Comparison of ENCODE assay signal across 12 mouse cellular contexts in the genomic region with DNA sequence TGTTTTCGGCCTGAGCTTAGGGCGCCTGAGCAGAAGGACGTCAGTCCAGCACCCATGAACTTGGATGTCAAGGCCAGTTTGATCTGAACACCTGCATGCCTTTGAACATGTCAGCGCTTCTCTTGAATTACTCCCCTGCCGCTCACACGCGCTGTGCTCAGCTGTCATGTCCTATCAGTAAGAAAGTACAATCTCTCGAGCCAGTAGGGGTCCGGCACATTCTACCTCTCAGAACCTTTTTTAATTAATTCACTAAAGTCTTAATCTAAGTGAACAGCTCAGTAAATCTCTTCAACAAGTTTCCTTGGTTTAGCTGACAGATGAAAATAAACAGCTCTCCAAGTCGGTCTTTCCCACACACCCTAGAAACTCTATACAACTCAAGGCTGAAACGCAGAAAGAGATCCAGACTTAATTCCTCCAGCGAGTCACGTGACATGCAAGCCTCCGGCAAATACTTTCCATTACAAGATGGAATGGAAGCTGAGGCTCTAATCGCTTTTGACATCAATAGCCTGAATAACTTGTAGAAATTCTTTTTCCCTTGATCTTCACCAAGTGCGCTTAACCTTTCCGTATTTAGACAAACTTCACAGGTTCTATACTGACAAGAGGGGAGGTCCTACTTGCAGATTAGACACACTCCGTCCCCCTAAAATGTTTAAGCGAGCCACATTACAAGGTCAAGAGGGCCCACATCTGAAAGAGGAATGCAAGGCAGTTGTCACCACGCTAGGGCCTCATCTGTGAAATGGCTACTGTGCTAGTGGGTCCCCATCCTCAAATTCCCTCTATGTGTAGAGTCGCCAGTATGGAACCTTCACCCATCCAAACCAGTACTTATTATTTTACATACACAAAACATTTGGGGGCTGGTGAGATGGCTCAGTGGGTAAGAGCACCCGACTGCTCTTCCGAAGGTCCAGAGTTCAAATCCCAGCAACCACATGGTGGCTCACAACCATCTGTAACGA. TPM values are rescaled to one million over a fixed set of nuclear protein-coding genes. Genes with fewer than 3 reads are reported as not detected.
A peak's percentile ranks its signal among the peaks of the same experiment; 100 is the strongest.
DNase-seq lines count a peak whose midpoint lies in the region; ATAC-seq and TF ChIP-seq lines count a peak whose summit lies in the region.
"Had no signal": no experiment of that assay in that cellular context is flagged by ENCODE, and none has a peak within 500 bp of the region (broad histone marks: within the 10 kb centered on the region; RNA-seq: fewer than 3 reads in every experiment).

No protein-coding gene starts in this region.

- TF ChIP-seq RAD21 in CH12.LX (IDR thresholded peaks at IDR 0.05; ENCODE audit: low read depth, low read length) = no peak

- no peaks in the 10 kb centered on the region for H3K9me3 ChIP-seq in hindbrain, embryonic 11.5 days (ENCODE audit: control insufficient read depth, low read length)
- H3K9me3 ChIP-seq in hindbrain, embryonic 16.5 days (ENCODE audit: control insufficient read depth, low read length) = no peaks in the 10 kb centered on the region
- H3K9me3 ChIP-seq in CH12.LX (replicated peaks; ENCODE audit: low read length) (peaks cover 2% of the 10 kb centered on the region), ES-E14 (ENCODE audit: control insufficient read depth, insufficient read depth, low read depth, low read length) (no peaks in the 10 kb centered on the region)
- H3K9me3 ChIP-seq in embryonic facial prominence, embryonic 15.5 days (replicated peaks) = no peaks in the 10 kb centered on the region
- no peaks in the 10 kb centered on the region for H3K9me3 ChIP-seq in forebrain, embryonic 15.5 days
- H3K9me3 ChIP-seq: neural tube, embryonic 12.5 days had no signal

- TF ChIP-seq CTCF in CH12.LX (conservative IDR thresholded peaks at IDR 0.05 in 1 of 2, IDR thresholded peaks at IDR 0.05 in 1 of 2; ENCODE audit: low read depth in 2 of 2, low read length in 2 of 2) = no peak

- no peak overlapping the region for H3K9ac ChIP-seq in hindbrain, embryonic 11.5 days (ENCODE audit: low read depth, low read length)
- H3K9ac ChIP-seq in hindbrain, embryonic 16.5 days (ENCODE audit: low read depth, low read length) = no peak overlapping the region
- no peak overlapping the region for H3K9ac ChIP-seq in CH12.LX (ENCODE audit: insufficient read depth, low read depth)
- peak overlapping the region; percentile 28; the same call in 1 of the 2 replicates for H3K9ac ChIP-seq in ES-E14 (ENCODE audit: insufficient read depth, low read depth, low read length, poor library complexity, severe bottlenecking)
- no peak overlapping the region for H3K9ac ChIP-seq in embryonic facial prominence, embryonic 15.5 days
- no peak overlapping the region for H3K9ac ChIP-seq in forebrain, embryonic 15.5 days (replicated peaks)
- H3K9ac ChIP-seq: hindbrain, embryonic 12.5 days; liver, postnatal 0 days; neural tube, embryonic 12.5 days had no signal

- no peaks in the 10 kb centered on the region for H3K27me3 ChIP-seq in hindbrain, embryonic 11.5 days (ENCODE audit: control insufficient read depth, insufficient read depth, low read length)
- H3K27me3 ChIP-seq in hindbrain, embryonic 16.5 days (replicated peaks; ENCODE audit: control insufficient read depth, insufficient read depth, low read length) = no peaks in the 10 kb centered on the region
- no peaks in the 10 kb centered on the region for H3K27me3 ChIP-seq in CH12.LX (replicated peaks)
- H3K27me3 ChIP-seq in embryonic facial prominence, embryonic 15.5 days = no peaks in the 10 kb centered on the region
- H3K27me3 ChIP-seq in forebrain, embryonic 15.5 days = no peaks in the 10 kb centered on the region
- H3K27me3 ChIP-seq: hindbrain, embryonic 12.5 days; neural tube, embryonic 12.5 days had no signal

- 73% methylated on average over 23 of the region's 24 CpGs for WGBS in hindbrain, embryonic 11.5 days
- 76% methylated on average over 23 of the region's 24 CpGs for WGBS in hindbrain, embryonic 16.5 days
- WGBS in embryonic facial prominence, embryonic 15.5 days = 44% methylated on average over 24 of the region's 24 CpGs
- WGBS in forebrain, embryonic 15.5 days = 76% methylated on average over 24 of the region's 24 CpGs

- in situ Hi-C loops in CH12.LX (cut with MboI; ENCODE audit: low pct_ligation_motif_present, low pct_unique_long_range_greater_than_20kb, low sequenced_read_pairs) (no loop called here), ES-E14 (cut with MboI; ENCODE audit: low sequenced_read_pairs in 2 of 2, unreplicated experiment in 2 of 2) (no loop called here)

- H3K4me3 ChIP-seq in hindbrain, embryonic 11.5 days (ENCODE audit: low read depth, low read length) = no peak overlapping the region
- H3K4me3 ChIP-seq in hindbrain, embryonic 16.5 days (ENCODE audit: low read length) = no peak overlapping the region
- H3K4me3 ChIP-seq in CH12.LX (replicated peaks in 1 of 3; ENCODE audit: low read depth in 2 of 3, low read length in 2 of 3, poor library complexity in 1 of 3) = no peak overlapping the region
- H3K4me3 ChIP-seq in ES-E14 (ENCODE audit: insufficient read depth in 1 of 2, low read depth in 1 of 2, low read length in 2 of 2, poor library complexity in 1 of 2, severe bottlenecking in 1 of 2) = no peak overlapping the region
- no peak overlapping the region for H3K4me3 ChIP-seq in embryonic facial prominence, embryonic 15.5 days (replicated peaks)
- no peak overlapping the region for H3K4me3 ChIP-seq in forebrain, embryonic 15.5 days
- H3K4me3 ChIP-seq: neural tube, embryonic 12.5 days had no signal

- H3K27ac ChIP-seq in hindbrain, embryonic 11.5 days (ENCODE audit: low read depth, low read length) = no peak overlapping the region
- no peak overlapping the region for H3K27ac ChIP-seq in hindbrain, embryonic 16.5 days (ENCODE audit: low read depth, low read length)
- no peak overlapping the region for H3K27ac ChIP-seq in CH12.LX (ENCODE audit: insufficient read depth, low read depth)
- H3K27ac ChIP-seq in ES-E14 (ENCODE audit: insufficient read depth, low read depth, low read length, poor library complexity, severe bottlenecking) = no peak overlapping the region
- 0 out of 2 replicates have a peak overlapping the region, but pooled peaks have one; percentile 22 for H3K27ac ChIP-seq in embryonic facial prominence, embryonic 15.5 days (replicated peaks)
- no peak overlapping the region for H3K27ac ChIP-seq in forebrain, embryonic 15.5 days (replicated peaks)
- H3K27ac ChIP-seq: neural tube, embryonic 12.5 days had no signal

- H3K4me2 ChIP-seq in hindbrain, embryonic 11.5 days (replicated peaks; ENCODE audit: low read depth, low read length) = no peak overlapping the region
- H3K4me2 ChIP-seq in hindbrain, embryonic 16.5 days (ENCODE audit: low read length) = no peak overlapping the region
- H3K4me2 ChIP-seq in CH12.LX (ENCODE audit: insufficient read depth, low read depth, poor library complexity, severe bottlenecking) = no peak overlapping the region
- H3K4me2 ChIP-seq in embryonic facial prominence, embryonic 15.5 days (replicated peaks) = no peak overlapping the region
- no peak overlapping the region for H3K4me2 ChIP-seq in forebrain, embryonic 15.5 days (replicated peaks)

- H3K79me2 ChIP-seq in CH12.LX (replicated peaks; ENCODE audit: control insufficient read depth, extremely low read depth, insufficient read depth, poor library complexity, severe bottlenecking) = no peaks in the 10 kb centered on the region

- ATAC-seq in hindbrain, embryonic 11.5 days (ENCODE audit: low FRiP score) = no peak
- no peak for ATAC-seq in hindbrain, embryonic 16.5 days
- 0 out of 2 replicates have a peak, but pooled peaks have one; percentile 44 for ATAC-seq in embryonic facial prominence, embryonic 15.5 days (ENCODE audit: insufficient number of reproducible peaks, low FRiP score, low TSS enrichment, low read depth)
- no peak for ATAC-seq in forebrain, embryonic 15.5 days (replicated peaks)
- no peak for ATAC-seq in activated CD4-positive, CD25-positive, alpha-beta regulatory T cell, adult 4 months
- ATAC-seq: liver, postnatal 0 days had no signal

- H3K36me3 ChIP-seq in hindbrain, embryonic 11.5 days (ENCODE audit: control insufficient read depth, insufficient read depth, low read length) = no peaks in the 10 kb centered on the region
- no peaks in the 10 kb centered on the region for H3K36me3 ChIP-seq in hindbrain, embryonic 16.5 days (ENCODE audit: control insufficient read depth, insufficient read depth, low read length)
- H3K36me3 ChIP-seq in CH12.LX (replicated peaks in 1 of 2; ENCODE audit: control insufficient read depth in 1 of 2, insufficient read depth in 1 of 2, low read length in 1 of 2) (no peaks in the 10 kb centered on the region), ES-E14 (ENCODE audit: control insufficient read depth, insufficient read depth, low read length, poor library complexity, severe bottlenecking) (no peaks in the 10 kb centered on the region)
- H3K36me3 ChIP-seq in embryonic facial prominence, embryonic 15.5 days = no peaks in the 10 kb centered on the region
- no peaks in the 10 kb centered on the region for H3K36me3 ChIP-seq in forebrain, embryonic 15.5 days
- H3K36me3 ChIP-seq: hindbrain, embryonic 12.5 days; neural tube, embryonic 12.5 days had no signal

- no peaks in the 10 kb centered on the region for H3K4me1 ChIP-seq in hindbrain, embryonic 11.5 days (replicated peaks; ENCODE audit: control insufficient read depth, insufficient read depth, low read length)
- no peaks in the 10 kb centered on the region for H3K4me1 ChIP-seq in hindbrain, embryonic 16.5 days (ENCODE audit: control insufficient read depth, insufficient read depth, low read depth, low read length)
- H3K4me1 ChIP-seq in CH12.LX (ENCODE audit: control insufficient read depth in 1 of 2, insufficient read depth in 2 of 2) (no peaks in the 10 kb centered on the region), ES-E14 (ENCODE audit: control insufficient read depth in 2 of 2, insufficient read depth in 2 of 2, low read length in 2 of 2, poor library complexity in 1 of 2) (peaks cover 0 to 4% of the 10 kb centered on the region in 2 experiments; a peak in 2 of 4 replicates)
- peaks cover 4% of the 10 kb centered on the region; the same call in 1 of the 2 replicates for H3K4me1 ChIP-seq in embryonic facial prominence, embryonic 15.5 days
- peaks cover 8% of the 10 kb centered on the region; the same call in 1 of the 2 replicates for H3K4me1 ChIP-seq in forebrain, embryonic 15.5 days
- H3K4me1 ChIP-seq: hindbrain, embryonic 12.5 days; neural tube, embryonic 12.5 days had no signal

- no peak for TF ChIP-seq EP300 in CH12.LX (IDR thresholded peaks at IDR 0.05; ENCODE audit: low read length)

- TF ChIP-seq POLR2A in CH12.LX (IDR thresholded peaks at IDR 0.05; ENCODE audit: low read depth, low read length) = no peak

- DNase-seq in hindbrain, embryonic 11.5 days (ENCODE audit: low spot score) = peak; percentile 12
- no peak for DNase-seq in CH12.LX (ENCODE audit: extremely low read depth)
- no peak for DNase-seq in ES-E14 (ENCODE audit: low read depth, low spot score)
- no peak for DNase-seq in right cerebral cortex, postnatal 4 days
- DNase-seq: cerebellum, adult 9-11 months; liver, postnatal 0 days had no signal

- dilution Hi-C loops in CH12.LX (cut with MboI; ENCODE audit: extremely low pct_ligation_motif_present, extremely low pct_unique_long_range_greater_than_20kb, low sequenced_read_pairs) = no loop called here

RNA-seq across cellular contexts. Expression of gene Pogz, which starts 17.6 kb away (rescaled TPM):
- 23.8 and 24.3 TPM in 2 replicates for polyA plus RNA-seq in hindbrain, embryonic 11.5 days (2014; fragmentation: Nextera tagmentation; extraction: Ambion mirVana)
- 16.4 and 17.3 TPM in 2 replicates for polyA plus RNA-seq in hindbrain, embryonic 16.5 days (2015; fragmentation: Nextera tagmentation; extraction: Ambion mirVana)
- total RNA-seq in CH12.LX (2012; rRNA removed) = 9.5 and 10.1 TPM in 2 replicates
- total RNA-seq in CH12.LX (2014; rRNA removed) = 6.7 and 7.7 TPM in 2 replicates
- polyA plus RNA-seq in CH12.LX (2012; ENCODE audit: insufficient read length, low read depth) = 23.4 and 23.6 TPM in 2 replicates
- total RNA-seq in ES-E14 (2012; rRNA removed) = 26.6 and 27.1 TPM in 2 replicates
- 15.3 and 16.4 TPM in 2 replicates for polyA plus RNA-seq in embryonic facial prominence, embryonic 15.5 days (2015; fragmentation: Nextera tagmentation; extraction: Ambion mirVana)
- 24.7 and 26.5 TPM in 2 replicates for polyA plus RNA-seq in forebrain, embryonic 15.5 days (2015; fragmentation: Nextera tagmentation; extraction: Ambion mirVana)
- 10 to 100 TPM; 13.0 to 15.3 TPM for polyA plus RNA-seq in activated CD4-positive, CD25-positive, alpha-beta regulatory T cell, adult 4 months (2017; shearing (Covaris generic))

RNA-seq across cellular contexts. Expression of gene Cgn, which starts 33.4 kb away (rescaled TPM):
- 2.7 and 3.5 TPM in 2 replicates for polyA plus RNA-seq in hindbrain, embryonic 11.5 days (2014; fragmentation: Nextera tagmentation; extraction: Ambion mirVana)
- polyA plus RNA-seq in hindbrain, embryonic 16.5 days (2015; fragmentation: Nextera tagmentation; extraction: Ambion mirVana) = 14.4 and 15.4 TPM in 2 replicates
- total RNA-seq in CH12.LX (2012; rRNA removed) (0.17 and 0.25 TPM in 2 replicates), CH12.LX (2014; rRNA removed) (0.04 TPM in 1 of 2 replicates, not detected in the other), ES-E14 (2012; rRNA removed) (28.8 and 47.1 TPM in 2 replicates)
- 0.41 and 1.1 TPM in 2 replicates for polyA plus RNA-seq in CH12.LX (2012; ENCODE audit: insufficient read length, low read depth)
- polyA plus RNA-seq in embryonic facial prominence, embryonic 15.5 days (2015; fragmentation: Nextera tagmentation; extraction: Ambion mirVana) = 10.1 and 12.6 TPM in 2 replicates
- 4.8 and 5.8 TPM in 2 replicates for polyA plus RNA-seq in forebrain, embryonic 15.5 days (2015; fragmentation: Nextera tagmentation; extraction: Ambion mirVana)
- polyA plus RNA-seq in activated CD4-positive, CD25-positive, alpha-beta regulatory T cell, adult 4 months (2017; shearing (Covaris generic)) = not detected
